Mouse (Mus musculus) cerebellum, adult 2 months (tissue): ENCODE data around the gene Spg21.

ENCODE experiments used
- CTCF ChIP-seq: fragments of 200-500 bp; IDR thresholded peaks from 2 replicates; pipeline ENCODE4 v1.5.1; 2011; ENCODE audit warnings: low read depth, mild to moderate bottlenecking, control low read depth, low read length, moderate library complexity, borderline replicate concordance; ENCODE audit not compliant: insufficient read depth
- POLR2A ChIP-seq: fragments of 200-500 bp; IDR thresholded peaks from 2 replicates; pipeline ENCODE4 v1.6.1; 2011; ENCODE audit warnings: low read length, control low read depth, borderline replicate concordance; ENCODE audit not compliant: insufficient read depth

DNA sequence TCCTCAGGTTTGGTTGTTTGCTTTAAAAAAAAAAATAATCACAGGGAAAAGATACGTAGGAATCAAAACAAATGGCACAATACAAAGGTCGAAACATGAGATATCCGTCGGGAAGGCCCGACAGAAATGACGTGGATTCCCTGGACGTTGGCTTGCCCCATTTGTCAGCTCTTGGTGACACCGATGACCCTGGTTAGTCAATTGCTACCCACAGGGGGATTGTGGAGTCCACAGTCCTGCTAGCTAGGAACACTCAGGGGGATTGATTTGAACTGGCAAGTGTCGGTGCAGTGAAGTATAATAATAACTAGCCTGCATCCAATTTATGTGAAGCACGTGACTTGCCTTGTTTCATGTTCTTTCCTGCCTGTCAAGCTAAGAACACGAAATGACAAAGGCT, 6.9 kb downstream of the Spg21 start:
- TF ChIP-seq CTCF (no peak), POLR2A (no peak)
